Mouse (Mus musculus): ENCODE results near the gene Smc1b. TPM values are rescaled to one million over a fixed set of nuclear protein-coding genes. Genes with fewer than 3 reads are reported as not detected.

Gene Smc1b
- polyA plus RNA-seq, 1 experiment from 2014 or later: not detected

DNA sequence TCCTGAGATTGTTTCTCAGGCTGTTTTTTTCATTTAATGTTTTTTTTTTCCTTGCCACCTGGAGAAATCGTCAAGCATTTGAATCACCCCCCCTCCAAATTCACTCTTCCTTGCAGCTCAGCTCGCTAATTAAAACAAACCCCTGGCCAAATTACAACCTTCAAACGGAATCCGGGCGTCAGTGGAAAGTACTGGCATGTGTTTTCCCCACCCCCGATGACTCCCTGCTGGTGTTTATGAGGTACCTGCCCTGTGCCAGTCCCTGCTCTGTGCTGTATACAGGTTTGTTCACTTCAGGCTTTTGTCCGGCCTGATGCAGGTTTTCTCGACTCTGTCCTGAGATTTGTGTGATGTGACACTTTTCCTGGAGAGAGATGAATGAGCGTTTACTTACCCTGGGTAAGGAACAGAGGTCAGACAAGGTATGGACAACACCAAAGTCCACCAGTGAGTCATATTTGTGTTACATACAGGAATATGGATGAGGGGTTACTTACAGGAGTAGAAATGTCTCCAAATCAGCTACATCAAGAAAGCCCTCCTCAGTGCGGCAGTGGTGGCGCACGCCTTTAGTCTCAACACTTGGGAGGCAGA lies 35.4 kb upstream of the Smc1b start:
- Histone ChIP-seq H3K27me3 (ENCODE audit: control insufficient read depth, insufficient read depth, low read length) (no peaks in the 10 kb centered on the region), H3K4me3 (ENCODE audit: low read depth, low read length) (no peak overlapping the region), H3K27ac (ENCODE audit: low read depth, low read length) (no peak overlapping the region), H3K4me1 (ENCODE audit: control insufficient read depth, insufficient read depth, low read length) (peaks cover 8% of the 10 kb centered on the region), H3K9me3 (ENCODE audit: control insufficient read depth, low read length) (no peaks in the 10 kb centered on the region), H3K9ac (ENCODE audit: low read length) (no peak overlapping the region), H3K4me2 (ENCODE audit: low read depth) (no peak overlapping the region), H3K36me3 (ENCODE audit: control insufficient read depth, insufficient read depth, low read length) (no peaks in the 10 kb centered on the region)
- ATAC-seq (ENCODE audit: insufficient read depth, low FRiP score, low TSS enrichment) (no peak), DNase-seq (ENCODE audit: low spot score) (no peak)
- 41% methylated on average over 12 of the region's 12 CpGs for WGBS

- DNase-seq (ENCODE audit: low spot score) (peak; percentile 49), ATAC-seq (ENCODE audit: insufficient read depth, low FRiP score, low TSS enrichment) (no peak)
- Histone ChIP-seq H3K4me1 (ENCODE audit: control insufficient read depth, insufficient read depth, low read length) (peaks cover 8% of the 10 kb centered on the region), H3K36me3 (ENCODE audit: control insufficient read depth, insufficient read depth, low read length) (no peaks in the 10 kb centered on the region), H3K9ac (ENCODE audit: low read length) (no peak overlapping the region), H3K4me3 (ENCODE audit: low read depth, low read length) (no peak overlapping the region), H3K27me3 (ENCODE audit: control insufficient read depth, insufficient read depth, low read length) (no peaks in the 10 kb centered on the region), H3K9me3 (ENCODE audit: control insufficient read depth, low read length) (no peaks in the 10 kb centered on the region), H3K4me2 (ENCODE audit: low read depth) (peak overlapping the region; percentile 12; the same call in 1 of the 2 replicates), H3K27ac (ENCODE audit: low read depth, low read length) (peak overlapping the region; percentile 23; the same call in 1 of the 2 replicates)
- 24% methylated on average over 11 of the region's 11 CpGs for WGBS
Measured at GRCm38 (mm10) chr15:85166433-85166933, 34.7 kb upstream of the Smc1b start.

DNA sequence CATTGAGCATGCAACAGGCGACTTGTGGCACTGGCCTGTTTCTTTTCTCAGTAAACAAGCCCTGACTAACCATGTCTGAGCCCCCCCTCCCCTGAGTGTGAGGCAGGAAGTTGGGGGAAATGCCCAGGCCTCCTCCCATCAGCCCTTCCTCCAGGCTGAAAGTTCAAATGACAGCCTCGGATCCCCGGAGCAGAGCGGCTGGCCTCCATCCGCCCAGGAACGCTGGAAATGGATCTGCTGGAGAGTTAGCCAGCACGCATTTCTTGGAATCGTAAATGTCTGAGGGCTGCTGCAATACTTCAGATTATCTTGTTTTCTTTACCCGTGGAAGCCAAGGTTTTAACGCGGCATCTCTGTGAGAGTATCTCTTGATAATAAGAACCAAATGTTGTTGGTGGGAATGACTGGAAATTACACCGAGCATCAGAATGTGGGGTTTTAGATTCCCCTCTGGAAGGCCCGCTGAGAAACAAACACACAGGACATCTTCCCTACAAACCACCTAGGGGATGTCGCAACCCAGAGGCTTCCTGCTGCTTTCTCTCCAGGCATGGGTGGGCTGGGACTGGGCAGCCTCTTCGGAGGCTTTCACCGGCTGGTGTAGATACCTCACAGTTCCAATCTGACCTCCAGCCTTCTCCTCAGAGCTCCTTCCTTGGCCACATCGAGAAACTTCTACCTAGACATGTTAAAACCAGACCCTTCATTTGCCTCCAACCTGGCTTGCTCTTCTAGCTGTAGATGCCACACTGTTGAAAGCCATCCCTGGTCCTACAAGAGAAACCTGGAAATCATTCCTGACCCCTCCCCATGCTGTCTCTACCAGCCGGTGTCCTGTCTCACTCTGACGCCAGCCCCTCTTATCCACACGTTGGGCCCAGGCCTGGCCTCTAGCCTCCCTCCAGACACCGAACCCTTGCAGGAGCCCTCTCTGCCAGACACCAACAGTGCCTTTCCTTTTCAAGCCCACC lies 31.2 kb upstream of the Smc1b start:
- Histone ChIP-seq H3K4me2 (ENCODE audit: low read depth) (no peak overlapping the region), H3K27me3 (ENCODE audit: control insufficient read depth, insufficient read depth, low read length) (no peaks in the 10 kb centered on the region), H3K4me3 (ENCODE audit: low read depth, low read length) (no peak overlapping the region), H3K4me1 (ENCODE audit: control insufficient read depth, insufficient read depth, low read length) (peaks cover 8% of the 10 kb centered on the region), H3K9ac (ENCODE audit: low read length) (no peak overlapping the region), H3K36me3 (ENCODE audit: control insufficient read depth, insufficient read depth, low read length) (no peaks in the 10 kb centered on the region), H3K27ac (ENCODE audit: low read depth, low read length) (no peak overlapping the region), H3K9me3 (ENCODE audit: control insufficient read depth, low read length) (no peaks in the 10 kb centered on the region)
- ATAC-seq (ENCODE audit: insufficient read depth, low FRiP score, low TSS enrichment) (no peak), DNase-seq (ENCODE audit: low spot score) (peak; percentile 34)
- 52% methylated on average over 21 of the region's 21 CpGs for WGBS

DNA sequence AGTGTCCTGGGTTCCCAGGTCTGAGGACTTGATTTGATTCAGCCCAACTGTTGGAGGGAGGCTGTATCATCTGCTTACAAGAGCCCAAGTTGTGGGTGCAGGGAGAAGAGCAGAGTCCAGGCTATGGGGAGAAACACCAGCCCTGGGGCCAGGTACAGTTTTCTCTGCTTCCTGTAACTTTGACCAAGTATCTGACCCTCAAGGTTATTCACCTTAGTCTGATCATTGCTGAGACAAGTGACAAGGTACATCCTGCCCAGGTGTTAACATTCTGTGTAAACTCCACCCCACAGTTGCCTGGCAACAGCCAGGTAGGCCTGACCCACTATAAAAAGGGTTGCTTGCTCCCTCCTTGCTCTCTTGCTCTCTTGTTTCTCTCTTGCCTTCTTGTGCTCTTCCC lies 29.7 kb upstream of the Smc1b start:
- H3K27me3 ChIP-seq (ENCODE audit: control insufficient read depth, insufficient read depth, low read length): no peaks in the 10 kb centered on the region
- H3K27ac ChIP-seq (ENCODE audit: low read depth, low read length): no peak overlapping the region
- no peak overlapping the region for H3K4me2 ChIP-seq (ENCODE audit: low read depth)
- H3K36me3 ChIP-seq (ENCODE audit: control insufficient read depth, insufficient read depth, low read length): no peaks in the 10 kb centered on the region
- no peaks in the 10 kb centered on the region for H3K9me3 ChIP-seq (ENCODE audit: control insufficient read depth, low read length)
- no peak overlapping the region for H3K4me3 ChIP-seq (ENCODE audit: low read depth, low read length)
- H3K9ac ChIP-seq (ENCODE audit: low read length): no peak overlapping the region
- ATAC-seq (ENCODE audit: insufficient read depth, low FRiP score, low TSS enrichment) (no peak), DNase-seq (ENCODE audit: low spot score) (no peak)
- H3K4me1 ChIP-seq (ENCODE audit: control insufficient read depth, insufficient read depth, low read length): peaks cover 4% of the 10 kb centered on the region

DNA sequence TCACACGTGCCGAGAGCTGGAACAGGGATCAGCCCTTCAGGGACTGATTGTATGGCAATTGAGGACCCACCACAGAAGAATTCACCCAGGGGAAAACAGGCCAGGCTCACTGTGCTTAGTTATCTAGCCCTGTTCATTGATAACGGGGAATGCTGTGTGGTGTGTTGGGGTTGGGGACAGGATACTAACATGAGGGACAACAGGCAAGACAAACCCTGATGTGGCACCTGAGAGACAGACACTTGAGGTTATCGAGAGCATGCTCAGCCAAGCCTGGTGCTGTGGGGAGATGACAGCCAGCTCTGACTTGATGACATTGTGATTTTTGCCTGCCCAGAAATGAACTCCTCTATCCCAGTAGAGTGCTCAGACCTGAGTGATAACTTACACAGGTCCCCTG lies 24.4 kb upstream of the Smc1b start:
- Histone ChIP-seq H3K4me2 (ENCODE audit: low read depth) (no peak overlapping the region), H3K36me3 (ENCODE audit: control insufficient read depth, insufficient read depth, low read length) (no peaks in the 10 kb centered on the region), H3K9ac (ENCODE audit: low read length) (no peak overlapping the region), H3K4me3 (ENCODE audit: low read depth, low read length) (no peak overlapping the region), H3K27me3 (ENCODE audit: control insufficient read depth, insufficient read depth, low read length) (no peaks in the 10 kb centered on the region), H3K4me1 (ENCODE audit: control insufficient read depth, insufficient read depth, low read length) (no peaks in the 10 kb centered on the region), H3K27ac (ENCODE audit: low read depth, low read length) (no peak overlapping the region), H3K9me3 (ENCODE audit: control insufficient read depth, low read length) (no peaks in the 10 kb centered on the region)
- 79% methylated on average over 4 of the region's 4 CpGs for WGBS
- ATAC-seq (ENCODE audit: insufficient read depth, low FRiP score, low TSS enrichment) (no peak), DNase-seq (ENCODE audit: low spot score) (no peak)

- Histone ChIP-seq H3K27me3 (ENCODE audit: control insufficient read depth, insufficient read depth, low read length) (no peaks in the 10 kb centered on the region), H3K4me1 (ENCODE audit: control insufficient read depth, insufficient read depth, low read length) (no peaks in the 10 kb centered on the region), H3K9me3 (ENCODE audit: control insufficient read depth, low read length) (no peaks in the 10 kb centered on the region), H3K9ac (ENCODE audit: low read length) (no peak overlapping the region), H3K27ac (ENCODE audit: low read depth, low read length) (no peak overlapping the region), H3K4me3 (ENCODE audit: low read depth, low read length) (no peak overlapping the region), H3K36me3 (ENCODE audit: control insufficient read depth, insufficient read depth, low read length) (no peaks in the 10 kb centered on the region), H3K4me2 (ENCODE audit: low read depth) (no peak overlapping the region)
- DNase-seq (ENCODE audit: low spot score): no peak
- no peak for ATAC-seq (ENCODE audit: insufficient read depth, low FRiP score, low TSS enrichment)
- WGBS: 89% methylated on average over 3 of the region's 3 CpGs
Measured at GRCm38 (mm10) chr15:85154091-85154490, 22.3 kb upstream of the Smc1b start.

DNA sequence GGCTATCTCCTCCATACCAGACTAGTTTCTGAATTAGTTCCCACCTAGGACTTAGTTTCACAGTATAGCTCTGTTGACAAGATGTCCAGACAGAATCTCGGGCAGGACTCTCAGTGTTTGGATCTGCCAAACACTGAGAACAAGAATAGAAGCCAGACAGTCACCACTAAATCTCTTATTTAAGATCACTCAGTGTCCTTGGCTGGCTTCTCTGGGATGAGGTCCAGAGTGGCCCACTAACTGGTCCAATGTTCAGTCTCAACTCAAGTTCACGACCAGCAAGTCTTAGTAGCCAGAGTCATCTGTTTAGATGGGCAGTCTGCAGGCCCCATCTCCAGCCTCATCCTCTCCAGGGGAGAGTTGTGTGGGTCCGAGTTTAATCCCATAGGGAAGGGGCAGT lies 20.8 kb upstream of the Smc1b start:
- WGBS: 69% methylated on average over 3 of the region's 3 CpGs
- Histone ChIP-seq H3K9me3 (ENCODE audit: control insufficient read depth, low read length) (no peaks in the 10 kb centered on the region), H3K4me1 (ENCODE audit: control insufficient read depth, insufficient read depth, low read length) (no peaks in the 10 kb centered on the region), H3K27me3 (ENCODE audit: control insufficient read depth, insufficient read depth, low read length) (no peaks in the 10 kb centered on the region), H3K4me2 (ENCODE audit: low read depth) (no peak overlapping the region), H3K36me3 (ENCODE audit: control insufficient read depth, insufficient read depth, low read length) (no peaks in the 10 kb centered on the region), H3K9ac (ENCODE audit: low read length) (no peak overlapping the region), H3K4me3 (ENCODE audit: low read depth, low read length) (no peak overlapping the region), H3K27ac (ENCODE audit: low read depth, low read length) (no peak overlapping the region)
- no peak for ATAC-seq (ENCODE audit: insufficient read depth, low FRiP score, low TSS enrichment)
- no peak for DNase-seq (ENCODE audit: low spot score)

DNA sequence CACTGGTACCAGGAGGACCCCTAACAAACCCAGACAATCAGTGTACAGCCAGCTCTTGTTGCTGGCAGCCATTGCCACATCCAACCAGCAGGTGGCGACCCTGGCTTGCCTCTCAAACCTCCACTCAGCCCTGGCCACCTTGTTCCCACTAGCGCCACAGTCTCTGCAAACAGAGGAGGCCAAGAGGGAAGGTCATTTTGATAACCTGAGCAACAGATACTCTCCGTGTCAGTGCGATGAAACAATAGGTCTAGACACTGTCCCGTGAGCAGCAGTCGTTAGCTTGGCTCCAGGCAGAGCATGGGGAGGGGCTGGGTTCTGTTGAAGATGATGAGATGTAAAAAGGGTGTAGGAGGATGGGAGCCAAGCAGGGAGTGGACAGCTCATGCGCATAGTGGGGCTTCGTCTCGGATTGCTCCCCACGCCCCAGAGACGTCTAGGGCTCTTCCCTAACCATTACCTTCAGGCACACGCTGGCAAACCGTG lies 19.7 kb upstream of the Smc1b start:
- no peak for ATAC-seq (ENCODE audit: insufficient read depth, low FRiP score, low TSS enrichment)

More for the DNA sequence above, 19.7 kb upstream of the Smc1b start:
- H3K27me3 ChIP-seq (ENCODE audit: control insufficient read depth, insufficient read depth, low read length): no peaks in the 10 kb centered on the region
- H3K4me3 ChIP-seq (ENCODE audit: low read depth, low read length): no peak overlapping the region
- H3K36me3 ChIP-seq (ENCODE audit: control insufficient read depth, insufficient read depth, low read length): no peaks in the 10 kb centered on the region
- no peaks in the 10 kb centered on the region for H3K9me3 ChIP-seq (ENCODE audit: control insufficient read depth, low read length)
- H3K4me1 ChIP-seq (ENCODE audit: control insufficient read depth, insufficient read depth, low read length): no peaks in the 10 kb centered on the region
- no peak overlapping the region for H3K4me2 ChIP-seq (ENCODE audit: low read depth)
- H3K27ac ChIP-seq (ENCODE audit: low read depth, low read length): no peak overlapping the region
- peak; percentile 83 for DNase-seq (ENCODE audit: low spot score)
- H3K9ac ChIP-seq (ENCODE audit: low read length): no peak overlapping the region
- 30% methylated on average over 13 of the region's 13 CpGs for WGBS
